Mouse (Mus musculus) urinary bladder, adult 18-20 months (tissue): Measurements from ENCODE around the gene Gjb4.

ENCODE experiments used
- DNase-seq, 2 experiments: peaks; one replicate each; pipeline ENCODE4 v3.0.0; 2022; ENCODE audit warnings: low spot score in 2 of 2, mixed read lengths in 2 of 2

Gene Gjb4

DNA sequence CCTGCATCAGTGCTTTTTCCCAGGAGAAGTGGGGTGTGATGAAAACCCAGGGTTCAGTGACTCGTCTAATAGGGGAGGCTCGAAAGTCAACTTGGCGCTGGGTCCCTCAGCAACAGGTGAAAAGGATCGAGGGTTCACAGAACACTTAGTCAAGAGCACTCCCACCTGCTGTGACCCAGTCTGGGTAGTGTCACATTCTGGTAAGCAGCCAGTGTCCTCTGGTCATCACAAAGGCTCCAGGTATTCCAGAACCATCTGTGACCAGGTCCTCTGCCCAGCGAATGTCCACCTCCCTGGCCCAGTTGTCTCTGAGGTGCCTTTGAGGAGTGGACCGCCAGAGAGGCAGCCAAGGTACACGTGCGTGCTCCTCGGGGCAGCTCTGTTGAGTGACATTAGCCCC is 42.3 kb downstream of the Gjb4 start:
- no peak for DNase-seq

DNA sequence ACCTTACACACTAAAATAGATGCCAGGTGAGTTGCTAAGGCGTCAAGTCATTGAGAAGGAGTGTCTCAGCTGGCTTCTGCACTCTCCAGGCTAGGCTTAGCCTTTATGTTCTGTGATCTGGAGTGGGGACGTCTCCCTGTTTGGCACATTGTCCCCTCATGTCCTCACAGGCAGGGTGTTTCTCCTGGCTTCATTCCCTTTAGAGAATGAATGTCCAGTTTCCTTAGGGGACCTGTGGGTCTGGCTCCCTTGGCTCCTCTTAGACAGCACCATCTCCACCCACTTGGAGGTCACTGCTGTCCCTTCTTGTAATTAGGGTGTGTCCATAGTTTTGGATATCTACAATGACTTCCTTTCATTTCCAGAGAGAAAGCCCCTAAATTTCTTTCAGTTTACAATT is 47.0 kb downstream of the Gjb4 start:
- no peak for DNase-seq

DNA sequence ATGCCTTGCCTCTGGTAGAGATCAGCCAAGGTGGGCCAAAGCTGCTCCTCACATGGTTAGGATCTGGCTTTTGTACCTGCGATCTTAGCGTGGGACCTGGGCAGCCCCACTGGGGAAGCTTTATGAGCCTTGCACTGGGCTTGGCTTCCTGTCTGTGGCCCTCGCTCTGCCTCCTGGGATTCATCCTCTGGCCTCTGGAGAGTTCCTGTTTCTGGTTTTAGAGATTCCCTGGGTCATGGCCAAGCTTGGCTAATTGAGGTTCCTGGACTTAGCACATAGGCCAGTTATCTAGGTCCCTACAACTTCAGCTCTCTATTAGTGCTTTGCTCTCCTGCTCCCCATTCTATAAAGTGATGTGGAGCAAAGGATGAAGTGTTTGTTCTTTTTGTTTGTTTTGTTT is 50.1 kb downstream of the Gjb4 start:
- DNase-seq: no peak
